Mouse (Mus musculus) CD4-positive helper T cell, adult 2 months (primary cell): Measurements from ENCODE around the gene Casp14.

Experiments
- DNase-seq: peaks from one replicate; pipeline ENCODE4 v3.0.0-alpha.2; 2012; ENCODE audit warnings: low read depth, missing footprints, low spot score

Casp14 gene

GRCm38 (mm10) chr10:78718056-78718455, at the start of gene Casp14:
Gene Casp14 (minus strand): TSS chr10:78718294.
- no peak for DNase-seq

- no peak for DNase-seq
Measured at GRCm38 (mm10) chr10:78765570-78765969, 47.5 kb upstream of the Casp14 start.

GRCm38 (mm10) chr10:78756021-78756420, 37.9 kb upstream of the Casp14 start:
- DNase-seq: peak; percentile 12

GRCm38 (mm10) chr10:78752452-78753191, 34.5 kb upstream of the Casp14 start, which contains the start of gene Ccdc105:
Gene Ccdc105 (minus strand): TSS chr10:78753065.
- no peak for DNase-seq

GRCm38 (mm10) chr10:78748946-78749345, 30.9 kb upstream of the Casp14 start:
- no peak for DNase-seq

DNA sequence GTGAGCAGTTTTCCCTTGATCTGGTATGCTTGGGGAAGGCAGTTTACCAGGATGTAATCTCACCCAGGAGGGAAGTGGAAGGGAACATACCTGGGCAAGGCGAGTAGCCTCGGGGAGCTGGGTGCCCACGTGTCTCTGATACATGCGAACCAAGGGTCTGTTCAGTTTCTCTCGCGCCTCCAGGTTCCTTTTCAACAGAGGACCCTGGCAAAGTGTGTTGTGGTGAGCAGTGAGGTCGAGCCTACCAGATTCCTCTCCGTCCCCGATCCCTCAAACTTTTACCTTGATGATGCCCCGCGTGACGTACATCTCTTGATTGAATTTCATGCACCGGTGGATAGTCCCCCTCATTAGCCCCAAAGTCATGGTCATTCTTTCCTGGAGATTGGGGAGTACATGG, 30.1 kb upstream of the Casp14 start:
- DNase-seq: no peak

- DNase-seq: no peak
Measured at GRCm38 (mm10) chr10:78747035-78747721, 29.1 kb upstream of the Casp14 start.

DNA sequence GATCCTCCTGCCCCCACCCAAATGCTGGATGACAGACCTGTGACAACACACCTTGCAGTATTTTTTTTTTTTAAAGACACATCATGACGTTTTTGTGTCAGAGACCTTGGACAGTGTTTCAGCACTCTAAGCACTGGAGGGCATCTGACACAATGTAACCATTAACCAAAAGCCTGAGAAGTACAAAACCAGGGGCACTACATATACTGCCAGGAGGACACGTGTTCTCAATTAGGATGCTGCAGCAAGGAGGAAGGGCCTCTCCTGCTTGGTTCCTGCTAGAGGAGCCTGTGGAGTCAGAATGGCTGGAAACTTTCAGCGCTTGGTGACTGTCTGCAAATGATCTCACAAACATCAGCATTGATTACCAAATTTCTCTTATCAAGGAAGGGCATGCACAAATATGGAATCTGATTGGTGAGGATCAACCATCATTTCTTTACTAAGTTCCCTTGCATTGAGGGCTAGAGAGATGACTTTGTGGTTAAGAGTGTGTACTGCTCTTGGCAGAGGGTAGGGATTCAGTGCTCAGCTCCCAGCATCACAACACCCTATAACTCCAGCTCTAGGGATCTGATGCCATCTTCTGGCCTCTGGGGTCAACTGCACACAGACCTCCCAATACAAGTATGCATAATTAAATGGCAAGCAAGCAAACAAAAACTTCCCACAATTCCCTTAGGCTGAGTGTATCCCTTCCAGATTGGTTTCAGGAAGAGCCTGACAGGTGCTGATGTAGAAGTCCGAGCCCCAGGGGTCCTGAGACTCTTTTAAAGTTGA, 27.5 kb upstream of the Casp14 start:
- no peak for DNase-seq

DNA sequence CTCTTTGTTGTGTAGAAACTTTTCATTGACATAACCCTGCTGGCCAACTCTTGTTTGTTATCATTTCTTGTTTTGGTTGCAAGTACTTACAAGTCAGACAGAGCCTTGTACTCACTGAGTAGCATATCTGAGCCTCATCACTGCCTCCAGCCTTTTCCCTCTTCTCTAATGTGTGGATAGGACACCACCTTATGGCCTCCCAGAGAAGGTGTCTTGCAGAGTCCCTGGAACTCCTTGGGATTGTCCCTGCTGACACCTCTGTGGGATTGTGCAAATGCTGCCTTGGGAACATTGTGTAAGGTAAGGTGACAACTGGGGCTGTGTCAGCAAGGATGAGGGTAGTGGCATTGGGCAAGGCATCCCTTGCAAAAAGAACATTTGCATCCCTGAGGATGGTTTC, 25.6 kb upstream of the Casp14 start:
- DNase-seq: no peak

DNA sequence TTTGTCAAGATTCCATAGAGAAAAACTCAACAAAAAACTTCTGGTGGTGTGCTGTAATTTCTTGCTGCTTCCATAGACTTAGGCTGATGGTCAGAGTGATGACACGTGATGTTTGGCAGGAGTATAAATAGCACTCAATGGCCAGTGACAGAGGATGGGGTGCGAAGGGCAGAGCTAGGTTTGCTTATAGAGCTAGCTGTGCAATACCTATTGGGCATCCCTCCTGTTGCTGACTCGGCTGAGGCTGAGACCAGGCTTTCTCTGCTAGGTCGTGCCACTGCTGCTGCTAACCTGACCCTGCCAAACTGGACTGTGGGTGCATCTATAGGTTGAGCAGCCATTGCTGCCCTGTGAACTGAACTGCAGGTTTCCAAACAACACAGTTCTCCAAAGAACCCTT, 21.7 kb upstream of the Casp14 start:
- DNase-seq: no peak

- no peak for DNase-seq
Measured at GRCm38 (mm10) chr10:78727876-78728275, 9.8 kb upstream of the Casp14 start.

- no peak for DNase-seq
Measured at GRCm38 (mm10) chr10:78727035-78727434, 8.9 kb upstream of the Casp14 start.

DNA sequence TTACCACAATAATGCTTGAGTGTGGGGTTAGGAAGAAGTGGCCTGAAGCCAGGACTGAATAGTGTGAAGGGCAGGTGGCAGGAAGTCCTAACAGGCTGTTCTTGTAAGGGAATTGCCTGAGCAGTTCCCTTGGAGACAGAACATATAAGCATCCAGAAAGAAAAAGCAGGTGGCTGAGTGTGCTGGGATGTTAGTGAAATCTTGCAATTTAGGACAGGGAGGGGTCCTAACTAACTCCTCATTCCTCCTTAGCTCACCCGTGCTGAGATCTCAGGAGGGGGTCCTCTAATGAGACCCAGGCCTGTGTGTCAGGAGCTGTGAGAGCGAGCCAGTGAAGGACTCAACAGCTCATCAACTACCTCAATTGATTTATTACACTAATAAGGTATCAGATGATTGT, 5.3 kb upstream of the Casp14 start:
- no peak for DNase-seq

GRCm38 (mm10) chr10:78722654-78723053, 4.6 kb upstream of the Casp14 start:
- DNase-seq: no peak

DNA sequence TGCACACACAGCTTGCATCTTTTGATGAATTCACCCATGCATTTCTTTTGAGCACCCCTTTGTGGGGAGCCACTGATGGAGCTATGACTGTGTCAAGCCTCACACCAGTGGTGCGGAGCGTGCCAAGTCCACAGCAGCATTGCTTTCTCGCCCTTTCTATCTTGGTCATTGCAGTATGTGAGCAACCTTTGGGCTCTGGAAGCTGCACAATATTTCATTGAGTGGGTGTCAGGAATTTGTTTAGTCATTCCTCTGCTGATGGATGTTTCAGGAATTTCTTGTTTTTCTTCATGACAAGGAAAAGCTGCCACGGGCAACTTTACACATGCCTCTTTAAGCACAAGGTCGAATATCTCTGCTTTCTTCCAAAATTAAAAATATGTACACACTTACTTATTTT, 3.9 kb upstream of the Casp14 start:
- DNase-seq: no peak

DNA sequence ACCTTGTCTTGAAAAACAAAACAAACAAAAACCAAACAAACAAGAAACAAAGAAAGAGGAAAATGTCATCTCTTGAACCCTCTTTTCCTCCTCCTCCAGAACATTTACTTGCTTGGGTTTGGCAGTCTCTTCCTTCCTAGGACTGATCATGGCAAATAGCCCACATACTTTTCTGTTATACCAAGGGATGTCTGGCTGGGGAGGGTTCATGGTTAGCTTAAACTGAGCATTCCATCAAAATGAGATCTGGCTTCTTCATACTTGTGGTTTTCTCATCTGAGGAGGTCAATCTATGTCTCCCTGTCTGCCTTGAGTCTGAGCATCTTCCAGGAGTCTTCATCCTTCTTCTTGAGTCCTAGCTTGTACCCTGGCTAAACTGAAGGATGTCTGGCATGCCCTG, 1.9 kb downstream of the Casp14 start:
- no peak for DNase-seq

DNA sequence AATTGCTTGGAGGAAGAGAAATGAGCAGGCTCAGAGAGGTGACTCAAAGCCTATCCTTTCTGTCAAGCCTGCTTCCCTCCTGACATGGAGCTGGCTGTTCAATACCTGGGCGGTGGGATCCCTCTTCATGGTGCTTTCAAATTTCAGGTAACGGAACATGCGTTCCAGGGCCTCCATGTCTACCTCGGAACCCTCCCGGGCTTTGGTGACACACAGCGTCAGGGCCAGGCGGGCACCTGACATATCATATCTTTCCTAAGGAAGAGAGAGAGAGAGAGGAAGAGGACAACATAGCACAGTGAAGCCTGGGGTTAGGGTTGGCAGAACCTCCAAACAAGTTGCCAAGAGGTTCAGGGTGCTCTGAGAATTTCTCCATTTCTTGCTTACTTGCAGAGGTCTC, 2.9 kb downstream of the Casp14 start:
- no peak for DNase-seq

DNA sequence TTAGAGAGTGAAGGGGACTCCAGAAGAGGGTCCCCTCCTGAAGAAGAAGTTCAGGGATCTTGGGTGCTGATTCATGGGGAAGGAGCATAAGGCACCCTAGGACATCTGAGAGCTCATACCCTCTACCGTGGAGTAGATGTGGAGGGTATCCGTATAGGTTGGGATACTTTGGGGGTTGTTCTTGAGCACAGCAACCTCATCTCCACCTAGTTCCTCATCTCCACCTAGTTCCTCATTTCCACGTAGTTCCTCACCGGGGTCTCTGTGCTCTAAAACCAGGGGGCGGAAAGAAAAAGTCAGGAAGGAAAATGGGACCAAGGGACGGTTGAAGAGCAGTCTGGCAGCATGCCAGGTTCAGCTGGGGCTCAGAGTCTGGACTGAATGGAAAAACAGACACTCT, 4.0 kb downstream of the Casp14 start:
- DNase-seq: no peak

DNA sequence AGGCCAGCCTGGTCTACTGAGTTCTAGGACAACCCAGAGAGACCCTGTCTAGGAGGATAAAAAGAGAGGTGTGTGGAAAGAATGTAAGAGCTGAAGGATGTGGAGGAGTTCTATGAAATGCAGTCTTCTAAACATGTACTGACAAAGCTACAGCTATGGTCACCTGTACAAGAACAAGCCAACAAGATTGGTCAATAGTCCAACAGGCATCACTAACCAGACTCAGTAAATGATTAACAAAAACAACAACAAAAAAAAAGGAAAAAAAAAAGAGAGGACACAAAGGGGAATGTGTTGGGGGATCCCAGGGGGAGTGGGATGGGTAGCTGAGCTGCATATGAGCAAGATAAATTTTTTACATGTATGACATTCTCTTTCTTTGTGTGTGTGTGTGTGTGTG, 7.4 kb downstream of the Casp14 start:
- DNase-seq: no peak

GRCm38 (mm10) chr10:78700881-78701280, 17.2 kb downstream of the Casp14 start:
- no peak for DNase-seq

GRCm38 (mm10) chr10:78689973-78690372, 28.1 kb downstream of the Casp14 start:
- no peak for DNase-seq

- no peak for DNase-seq
Measured at GRCm38 (mm10) chr10:78686995-78687577, 31.0 kb downstream of the Casp14 start.
